Comparison of ENCODE assay signal across 9 mouse cellular contexts in the genomic region with DNA sequence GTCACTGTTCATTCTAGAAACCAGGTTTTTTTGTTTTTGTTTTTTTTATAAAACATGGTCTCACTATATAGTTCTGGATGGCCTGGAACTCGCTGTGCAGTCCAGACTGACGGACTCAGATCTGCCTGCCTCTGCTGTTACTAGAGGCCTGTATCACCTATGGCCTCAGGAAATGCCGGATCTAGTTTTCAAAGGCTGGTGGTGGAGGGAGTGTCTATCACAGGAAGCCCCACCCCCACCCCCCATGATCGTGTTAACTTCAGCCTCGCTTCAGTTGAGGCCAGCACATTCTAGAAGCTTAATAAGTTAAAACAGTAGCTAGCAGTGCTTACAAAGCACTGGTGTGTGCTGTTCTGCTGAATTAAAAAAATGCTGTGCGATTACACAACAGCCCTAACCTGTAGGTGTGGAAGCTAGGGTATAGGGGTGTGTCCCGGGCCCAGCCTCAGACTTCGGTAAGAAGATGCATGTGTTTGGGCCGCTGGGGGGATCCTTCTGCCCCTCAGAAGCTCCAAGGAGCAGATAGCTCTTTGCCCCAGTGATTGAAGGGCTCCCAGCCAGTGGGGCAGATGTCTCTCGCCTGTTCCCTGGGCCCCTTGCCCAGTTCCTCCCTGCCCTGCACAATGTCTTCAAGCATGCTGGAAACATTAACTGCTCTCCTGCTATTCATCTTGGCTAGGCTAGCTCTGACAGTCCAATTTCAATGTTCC.
DNase-seq lines count a peak whose midpoint lies in the region; ATAC-seq and TF ChIP-seq lines count a peak whose summit lies in the region.
"Had no signal": no experiment of that assay in that cellular context is flagged by ENCODE, and none has a peak within 500 bp of the region (broad histone marks: within the 10 kb centered on the region; RNA-seq: fewer than 3 reads in every experiment).

No protein-coding gene starts in this region.

- no peaks in the 10 kb centered on the region for H3K36me3 ChIP-seq in embryonic facial prominence, embryonic 14.5 days (ENCODE audit: control insufficient read depth, insufficient read depth, low read length)
- H3K36me3 ChIP-seq: midbrain, embryonic 12.5 days had no signal

- H3K4me1 ChIP-seq in embryonic facial prominence, embryonic 14.5 days (ENCODE audit: control insufficient read depth, insufficient read depth, low read length) = peaks cover 37% of the 10 kb centered on the region

- no peak overlapping the region for H3K4me2 ChIP-seq in embryonic facial prominence, embryonic 14.5 days (ENCODE audit: low read depth, low read length)
- H3K4me2 ChIP-seq: midbrain, embryonic 12.5 days had no signal

- ATAC-seq in Patski = peak; percentile 47
- peak; percentile 51; the same call in 1 of the 2 replicates for ATAC-seq in embryonic facial prominence, embryonic 14.5 days (ENCODE audit: low read depth)
- ATAC-seq in megakaryocyte-erythroid progenitor cell, adult 5-6 weeks (replicated peaks; ENCODE audit: low FRiP score, low TSS enrichment, poor library complexity, severe bottlenecking) = 0 out of 2 replicates have a peak, but pooled peaks have one; percentile 34
- no peak; the same call in 1 of the 2 replicates for ATAC-seq in granulocyte monocyte progenitor cell, adult 5-6 weeks (replicated peaks; ENCODE audit: poor library complexity, severe bottlenecking)

- no peaks in the 10 kb centered on the region for H3K9me3 ChIP-seq in embryonic facial prominence, embryonic 14.5 days (ENCODE audit: control insufficient read depth, low read length)
- H3K9me3 ChIP-seq: midbrain, embryonic 12.5 days had no signal

- no peak overlapping the region for H3K9ac ChIP-seq in embryonic facial prominence, embryonic 14.5 days (ENCODE audit: low read depth, low read length)
- H3K9ac ChIP-seq: midbrain, embryonic 12.5 days had no signal

- H3K4me3 ChIP-seq in embryonic facial prominence, embryonic 14.5 days (ENCODE audit: low read depth, low read length) = no peak overlapping the region
- H3K4me3 ChIP-seq: midbrain, embryonic 12.5 days had no signal

- CTCF ChIA-PET in Patski (lab: Charles Lee) = no interaction called here

- no peak for TF ChIP-seq CTCF in Patski (IDR thresholded peaks at IDR 0.05)

- in situ Hi-C loops in Patski (cut with MboI; ENCODE audit: low pct_unique_long_range_greater_than_20kb) = no loop called here

- intact Hi-C loops in heart, postnatal 10 days (cut with DNase I) = no loop called here

- H3K27ac ChIP-seq in embryonic facial prominence, embryonic 14.5 days (replicated peaks; ENCODE audit: low read depth, low read length) = peak overlapping the region; percentile 35; the same call in 1 of the 2 replicates
- H3K27ac ChIP-seq: midbrain, embryonic 12.5 days had no signal

- no peaks in the 10 kb centered on the region for H3K27me3 ChIP-seq in Patski
- no peaks in the 10 kb centered on the region for H3K27me3 ChIP-seq in embryonic facial prominence, embryonic 14.5 days (replicated peaks; ENCODE audit: control insufficient read depth, insufficient read depth, low read length)
- H3K27me3 ChIP-seq: midbrain, embryonic 12.5 days had no signal

- WGBS in embryonic facial prominence, embryonic 14.5 days = 31% methylated on average over 10 of the region's 10 CpGs

- POLR2A ChIA-PET in Patski (lab: Charles Lee) = no interaction called here

- peak; percentile 53 for DNase-seq in layer of hippocampus, adult 11-12 months (ENCODE audit: low spot score)
- DNase-seq in layer of hippocampus, adult 9-11 months = no peak
- DNase-seq in Patski (ENCODE audit: low read depth, low spot score) = no peak
- DNase-seq in embryonic facial prominence, embryonic 14.5 days (ENCODE audit: low spot score) = peak; percentile 80
- DNase-seq in heart, postnatal 10 days = peak; percentile 72 to 79
- peak; percentile 82 for DNase-seq in kidney, postnatal 10 days

Comparison
In these comparisons a context has a peak if more than half of its experiments do, and no peak if none do; other contexts are left out.
1. DNase-seq: peak in layer of hippocampus, adult 11-12 months (single experiment), embryonic facial prominence, embryonic 14.5 days (single experiment), heart, postnatal 10 days (2 of 2) and kidney, postnatal 10 days (single experiment); none in layer of hippocampus, adult 9-11 months (single experiment) and Patski (single experiment).